Mouse (Mus musculus) thymus, adult 2 months (tissue): ENCODE measurements at regions not wholly inside any gene's neighbourhood (a gene's known extent, or its start where the extent isn't known, plus 50 kb on each side); places are given as distances from the start of the nearest gene placed in this dataset.

Experiments
- CTCF ChIP-seq: fragments of 200-500 bp; IDR thresholded peaks from 2 replicates; pipeline ENCODE4 v1.5.1; 2012; ENCODE audit warnings: mild to moderate bottlenecking, control low read depth, low read length, moderate library complexity, borderline replicate concordance; ENCODE audit not compliant: control insufficient read depth, poor library complexity, insufficient read depth; ENCODE audit errors: extremely low read depth
- POLR2A ChIP-seq: fragments of 200-500 bp; IDR thresholded peaks from 2 replicates; pipeline ENCODE4 v1.6.1; 2012; ENCODE audit warnings: mild to moderate bottlenecking, low read length, control low read depth, moderate library complexity; ENCODE audit not compliant: control insufficient read depth, poor library complexity, insufficient read depth; ENCODE audit errors: extremely low read depth

- TF ChIP-seq CTCF (no peak), POLR2A (no peak)
These were observed 945.7 kb upstream of the Car8 start for GRCm38 (mm10) chr4:9184451-9185121.
